Mouse (Mus musculus): ENCODE measurements at regions not wholly inside any gene's neighbourhood (a gene's known extent, or its start where the extent isn't known, plus 50 kb on each side); places are given as distances from the start of the nearest gene placed in this dataset.

GRCm38 (mm10) chr15:87349533-87350247 is 194.4 kb upstream of the Fam19a5 start:
- in situ Hi-C loops (cut with MboI; ENCODE audit: low sequenced_read_pairs), result no loop called here

GRCm38 (mm10) chr15:87352812-87353211 is 191.3 kb upstream of the Fam19a5 start:
- in situ Hi-C loops (cut with MboI; ENCODE audit: low sequenced_read_pairs), result no loop called here

- in situ Hi-C loops (cut with MboI; ENCODE audit: low sequenced_read_pairs), result no loop called here
Observed at GRCm38 (mm10) chr15:87353886-87354285, 190.2 kb upstream of the Fam19a5 start.

- in situ Hi-C loops (cut with MboI; ENCODE audit: low sequenced_read_pairs), result no loop called here
Observed at GRCm38 (mm10) chr15:87360457-87360856, 183.6 kb upstream of the Fam19a5 start.

- in situ Hi-C loops (cut with MboI; ENCODE audit: low sequenced_read_pairs), result no loop called here
Observed at GRCm38 (mm10) chr15:87365712-87366361, 178.3 kb upstream of the Fam19a5 start.

- in situ Hi-C loops (cut with MboI; ENCODE audit: low sequenced_read_pairs), result no loop called here
Observed at GRCm38 (mm10) chr15:87367381-87367780, 176.7 kb upstream of the Fam19a5 start.

- in situ Hi-C loops (cut with MboI; ENCODE audit: low sequenced_read_pairs), result no loop called here
Observed at GRCm38 (mm10) chr15:87369381-87369780, 174.7 kb upstream of the Fam19a5 start.

GRCm38 (mm10) chr15:87369836-87370235 is 174.3 kb upstream of the Fam19a5 start:
- in situ Hi-C loops (cut with MboI; ENCODE audit: low sequenced_read_pairs), result no loop called here

GRCm38 (mm10) chr15:87370761-87371160 is 173.3 kb upstream of the Fam19a5 start:
- in situ Hi-C loops (cut with MboI; ENCODE audit: low sequenced_read_pairs), result no loop called here

GRCm38 (mm10) chr15:87374670-87375069 is 169.4 kb upstream of the Fam19a5 start:
- in situ Hi-C loops (cut with MboI; ENCODE audit: low sequenced_read_pairs), result no loop called here

GRCm38 (mm10) chr15:87375596-87376194 is 168.4 kb upstream of the Fam19a5 start:
- in situ Hi-C loops (cut with MboI; ENCODE audit: low sequenced_read_pairs), result no loop called here

GRCm38 (mm10) chr15:87383551-87384265 is 160.4 kb upstream of the Fam19a5 start:
- in situ Hi-C loops (cut with MboI; ENCODE audit: low sequenced_read_pairs), result no loop called here

GRCm38 (mm10) chr15:87384279-87385066 is 159.6 kb upstream of the Fam19a5 start:
- in situ Hi-C loops (cut with MboI; ENCODE audit: low sequenced_read_pairs), result no loop called here

- in situ Hi-C loops (cut with MboI; ENCODE audit: low sequenced_read_pairs), result no loop called here
Observed at GRCm38 (mm10) chr15:87386513-87386983, 157.6 kb upstream of the Fam19a5 start.

- in situ Hi-C loops (cut with MboI; ENCODE audit: low sequenced_read_pairs), result no loop called here
Observed at GRCm38 (mm10) chr15:87391395-87391794, 152.7 kb upstream of the Fam19a5 start.

GRCm38 (mm10) chr15:87398396-87398795 is 145.7 kb upstream of the Fam19a5 start:
- in situ Hi-C loops (cut with MboI; ENCODE audit: low sequenced_read_pairs), result no loop called here

- in situ Hi-C loops (cut with MboI; ENCODE audit: low sequenced_read_pairs), result no loop called here
Observed at GRCm38 (mm10) chr15:87405689-87406088, 138.4 kb upstream of the Fam19a5 start.

GRCm38 (mm10) chr15:87411978-87412377 is 132.1 kb upstream of the Fam19a5 start:
- in situ Hi-C loops (cut with MboI; ENCODE audit: low sequenced_read_pairs), result no loop called here

- in situ Hi-C loops (cut with MboI; ENCODE audit: low sequenced_read_pairs), result no loop called here
Observed at GRCm38 (mm10) chr15:87415996-87416395, 128.1 kb upstream of the Fam19a5 start.

GRCm38 (mm10) chr15:87421743-87422142 is 122.4 kb upstream of the Fam19a5 start:
- in situ Hi-C loops (cut with MboI; ENCODE audit: low sequenced_read_pairs), result no loop called here

Measured in CH12F3 (cell line).